Mouse (Mus musculus) splenic B cell, adult 2 months (primary cell): ENCODE data around the gene Fcrla.
A peak's percentile ranks its signal among the peaks of the same experiment; 100 is the strongest.

ENCODE experiments used
- DNase-seq: peaks from one replicate; pipeline ENCODE4 v3.0.0-alpha.2; 2011; ENCODE audit warnings: low read depth, low spot score
- H3K27me3 ChIP-seq: 2 replicates; pipeline ENCODE4 v1.6.1; 2012; ENCODE audit warnings: mild to moderate bottlenecking, low read length, moderate library complexity, mixed read lengths; ENCODE audit not compliant: control insufficient read depth, poor library complexity, insufficient read depth, severe bottlenecking
- H3K36me3 ChIP-seq: 2 replicates; pipeline ENCODE4 v1.6.1; 2012; ENCODE audit warnings: mild to moderate bottlenecking, low read length, moderate library complexity, mixed read lengths; ENCODE audit not compliant: control insufficient read depth, poor library complexity, insufficient read depth, severe bottlenecking

Fcrla gene

DNA sequence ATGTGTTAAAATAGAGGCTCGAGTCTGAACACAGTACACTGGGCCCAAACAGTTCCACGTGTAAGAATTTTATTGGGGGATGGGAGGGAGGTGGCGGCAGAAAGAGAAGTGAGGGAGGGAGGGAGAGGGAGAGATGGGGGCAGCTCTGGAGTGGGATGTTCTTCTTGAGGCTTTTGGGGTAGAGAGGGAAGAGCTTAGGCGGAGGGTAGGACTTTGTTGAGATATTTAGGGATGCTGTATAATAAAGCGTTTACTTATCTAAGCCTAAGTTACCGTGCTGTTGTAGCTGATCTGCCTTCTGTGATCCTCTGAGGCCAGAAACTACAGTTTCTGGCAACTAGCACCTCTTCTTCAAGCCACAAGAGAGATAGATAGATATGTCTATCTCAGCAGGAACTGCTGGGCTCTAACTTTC lies 41.3 kb downstream of the Fcrla start:
- no peak for DNase-seq
- Histone ChIP-seq H3K36me3 (no peaks in the 10 kb centered on the region), H3K27me3 (no peaks in the 10 kb centered on the region)

GRCm38 (mm10) chr1:170884978-170885561 lies 42.3 kb downstream of the Fcrla start, which contains the start of the genes Gm26620 and Dusp12:
Gene Gm26620, plus strand, starts transcription at chr1:170885065.
Gene Dusp12, minus strand, starts transcription at chr1:170885540.
- 0 out of 2 replicates have a peak, but pooled peaks cover 3% of the 10 kb centered on the region for H3K36me3 ChIP-seq
- H3K27me3 ChIP-seq, result no peaks in the 10 kb centered on the region
- DNase-seq, result peak; percentile 91

- DNase-seq, result no peak
- peaks cover 3% of the 10 kb centered on the region; the same call in 1 of the 2 replicates for H3K36me3 ChIP-seq
- no peaks in the 10 kb centered on the region for H3K27me3 ChIP-seq
Measured at GRCm38 (mm10) chr1:170884390-170884789, 43.0 kb downstream of the Fcrla start.

DNA sequence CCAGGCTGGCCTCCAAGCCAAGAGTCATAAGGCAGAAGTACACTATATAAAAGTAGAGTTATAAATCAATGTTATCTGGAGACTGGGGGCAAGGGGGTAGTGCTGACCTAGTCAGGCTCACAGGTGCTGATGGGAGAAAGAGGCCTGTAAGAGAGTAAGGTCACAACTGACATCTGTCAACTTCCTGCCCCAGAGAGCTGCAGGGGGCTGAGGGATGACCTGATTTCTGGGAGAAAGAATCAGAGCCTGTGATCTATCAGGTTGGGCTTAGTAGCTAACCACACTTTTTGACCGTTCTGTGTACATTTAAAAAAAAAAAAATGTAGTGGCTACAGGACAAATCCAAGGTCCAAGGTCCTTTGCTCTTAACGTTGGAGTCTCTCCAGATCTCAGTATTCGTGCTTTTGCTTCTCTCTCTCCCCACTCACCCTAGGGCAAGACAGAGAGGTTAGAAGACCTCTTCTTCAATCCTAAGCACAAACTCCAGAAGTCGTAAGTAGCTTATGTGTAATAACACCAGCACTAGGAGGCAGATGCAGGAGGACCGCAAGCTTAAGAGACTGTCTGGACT lies 44.4 kb downstream of the Fcrla start:
- H3K27me3 ChIP-seq, result no peaks in the 10 kb centered on the region
- H3K36me3 ChIP-seq, result peaks cover 3% of the 10 kb centered on the region; the same call in 1 of the 2 replicates
- no peak for DNase-seq

DNA sequence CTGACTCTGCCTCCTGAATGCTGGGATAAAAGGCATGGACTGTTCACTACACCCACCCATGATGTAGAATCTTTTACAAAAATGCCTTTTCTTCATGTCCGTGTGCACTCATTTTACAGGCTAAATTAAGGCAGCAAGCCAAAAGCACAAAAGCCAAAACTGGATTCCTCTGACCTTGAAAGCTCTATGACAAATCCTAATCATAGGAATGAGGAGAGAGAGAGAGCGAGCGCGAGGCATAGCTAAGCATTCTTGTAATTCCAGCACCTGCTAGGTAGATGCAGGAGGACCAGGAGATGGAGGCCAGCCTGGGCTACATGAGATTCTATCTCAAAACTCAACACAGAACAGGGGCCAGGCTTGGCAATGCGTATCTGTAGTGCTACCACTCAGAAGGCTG lies 50.5 kb downstream of the Fcrla start:
- Histone ChIP-seq H3K27me3 (no peaks in the 10 kb centered on the region), H3K36me3 (peaks cover 11% of the 10 kb centered on the region)
- DNase-seq, result no peak

GRCm38 (mm10) chr1:170875676-170876075 lies 51.7 kb downstream of the Fcrla start:
- no peak for DNase-seq
- H3K27me3 ChIP-seq, result no peaks in the 10 kb centered on the region
- H3K36me3 ChIP-seq, result peaks cover 11% of the 10 kb centered on the region

DNA sequence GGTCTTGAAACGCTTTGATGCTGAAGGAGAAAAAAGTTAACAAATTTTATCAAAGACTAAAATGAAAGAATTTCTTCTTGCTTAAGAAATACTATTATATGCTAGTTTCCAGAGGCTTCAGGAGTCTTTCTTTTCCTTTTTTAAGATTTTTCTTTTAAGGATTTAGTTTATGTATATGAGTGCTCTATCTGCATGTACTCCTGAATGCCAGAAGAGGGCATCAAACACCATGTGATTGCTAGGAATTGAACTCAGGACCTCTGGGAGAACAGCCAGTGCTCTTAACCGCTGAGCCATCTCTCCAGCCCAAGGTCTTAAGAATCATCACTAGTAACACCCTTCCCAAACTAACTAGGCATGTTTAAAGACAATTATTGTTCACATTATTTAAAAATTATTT lies 55.4 kb downstream of the Fcrla start:
- no peak for DNase-seq
- Histone ChIP-seq H3K27me3 (no peaks in the 10 kb centered on the region), H3K36me3 (peaks cover 7% of the 10 kb centered on the region; the same call in 1 of the 2 replicates)

DNA sequence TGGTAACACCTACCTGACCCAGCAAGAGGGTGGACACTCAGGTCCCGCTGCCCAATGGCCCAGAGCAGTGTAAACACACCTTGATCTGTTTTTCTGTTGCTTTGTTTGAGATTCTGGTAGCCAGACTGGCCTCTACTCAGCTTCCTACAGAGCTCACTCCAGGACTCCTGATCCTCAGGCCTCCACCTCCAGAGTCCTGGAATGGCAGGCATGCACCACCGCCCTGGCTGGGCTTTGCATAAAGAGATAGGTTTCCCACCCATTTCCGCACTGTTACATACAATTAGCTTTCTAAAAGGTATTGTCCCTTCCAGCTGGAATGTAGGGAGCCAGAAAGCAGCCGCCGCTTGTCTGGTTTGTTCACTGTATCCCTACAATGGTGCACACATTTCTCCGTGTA lies 56.0 kb downstream of the Fcrla start:
- peaks cover 5% of the 10 kb centered on the region; the same call in 1 of the 2 replicates for H3K36me3 ChIP-seq
- DNase-seq, result no peak
- H3K27me3 ChIP-seq, result no peaks in the 10 kb centered on the region

GRCm38 (mm10) chr1:170868905-170869283 lies 58.5 kb downstream of the Fcrla start:
- H3K36me3 ChIP-seq, result no peaks in the 10 kb centered on the region
- DNase-seq, result no peak
- no peaks in the 10 kb centered on the region for H3K27me3 ChIP-seq

GRCm38 (mm10) chr1:170868107-170868904 lies 59.1 kb downstream of the Fcrla start:
- no peaks in the 10 kb centered on the region for H3K36me3 ChIP-seq
- DNase-seq, result peak; percentile 66

DNA sequence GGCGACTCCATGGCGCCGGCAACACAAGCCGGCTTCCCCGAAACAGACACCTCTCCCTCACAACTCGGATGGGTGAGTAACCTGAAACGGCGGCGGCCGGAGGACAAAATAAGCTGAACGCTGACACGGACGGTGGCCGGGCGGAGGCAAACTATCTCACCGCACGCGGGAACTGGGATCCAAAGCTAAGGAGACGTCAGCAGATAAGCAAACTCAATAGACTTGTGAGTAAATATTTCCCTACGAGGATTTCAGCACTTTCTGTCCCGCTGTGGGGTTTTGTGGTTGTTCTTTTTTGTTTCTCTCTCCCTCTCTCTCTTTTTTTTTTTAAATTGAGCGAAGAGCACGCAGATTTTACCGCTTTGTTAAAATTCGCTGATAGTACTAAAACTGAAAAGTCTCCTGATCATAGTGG lies 59.7 kb downstream of the Fcrla start, which contains the start of gene Atf6:
Atf6 (minus strand) TSS at position 81 of the 415 bp plus-strand sequence.
- no peaks in the 10 kb centered on the region for H3K36me3 ChIP-seq
- no peaks in the 10 kb centered on the region; the same call in 1 of the 2 replicates for H3K27me3 ChIP-seq
- peak; percentile 91 for DNase-seq

More at GRCm38 (mm10) chr1:170868107-170868904, 59.1 kb downstream of the Fcrla start:
- H3K27me3 ChIP-seq, result no peaks in the 10 kb centered on the region; the same call in 1 of the 2 replicates
